Mouse (Mus musculus) v-Abl transformed pro-B cells (cell line): ENCODE results near the gene Slc24a4.

Experiments used
- in situ Hi-C, 2 experiments: fragments of 400-800 bp; cut with MboI; formaldehyde crosslinking; loops; one replicate each; pipeline ENCODE4 v1.15.1; 2025; ENCODE audit not compliant: unreplicated experiment in 2 of 2

The Slc24a4 gene

GRCm38 (mm10) chr12:102282763-102283482, 154.4 kb downstream of the Slc24a4 start, which contains the start of gene Rin3:
Gene Rin3, plus strand, starts transcription at chr12:102283048.
- in situ Hi-C loops = loop anchor here in 1 of 2 experiments (5.0 kb wide), 1 partner anchor 99 kb away; no protein-coding TSS in a partner anchor

GRCm38 (mm10) chr12:102283483-102284266, 155.1 kb downstream of the Slc24a4 start:
- in situ Hi-C loops = loop anchor here in 1 of 2 experiments (5.0 kb wide), 1 partner anchor 99 kb away; no protein-coding TSS in a partner anchor

GRCm38 (mm10) chr12:102284267-102284610, 155.7 kb downstream of the Slc24a4 start:
- in situ Hi-C loops = loop anchor here in 1 of 2 experiments (5.0 kb wide), 1 partner anchor 98 kb away; no protein-coding TSS in a partner anchor

- in situ Hi-C loops = loop anchor here in 1 of 2 experiments (5.0 kb wide), 1 partner anchor 98 kb away; no protein-coding TSS in a partner anchor
Observed at GRCm38 (mm10) chr12:102284618-102285159, 156.2 kb downstream of the Slc24a4 start.

- in situ Hi-C loops = no loop called here
Observed at GRCm38 (mm10) chr12:102285318-102285717, 156.8 kb downstream of the Slc24a4 start.

GRCm38 (mm10) chr12:102285779-102286178, 157.2 kb downstream of the Slc24a4 start:
- in situ Hi-C loops = no loop called here

GRCm38 (mm10) chr12:102286681-102287414, 158.3 kb downstream of the Slc24a4 start:
- in situ Hi-C loops = no loop called here

GRCm38 (mm10) chr12:102287904-102288602, 159.5 kb downstream of the Slc24a4 start:
- in situ Hi-C loops = no loop called here

- in situ Hi-C loops = no loop called here
Observed at GRCm38 (mm10) chr12:102288846-102289245, 160.3 kb downstream of the Slc24a4 start.

GRCm38 (mm10) chr12:102289568-102289967, 161.0 kb downstream of the Slc24a4 start:
- in situ Hi-C loops = no loop called here

GRCm38 (mm10) chr12:102290662-102291061, 162.1 kb downstream of the Slc24a4 start:
- in situ Hi-C loops = no loop called here

GRCm38 (mm10) chr12:102291686-102292085, 163.2 kb downstream of the Slc24a4 start:
- in situ Hi-C loops = no loop called here

- in situ Hi-C loops = no loop called here
Observed at GRCm38 (mm10) chr12:102292501-102293215, 164.1 kb downstream of the Slc24a4 start.

- in situ Hi-C loops = no loop called here
Observed at GRCm38 (mm10) chr12:102294634-102295033, 166.1 kb downstream of the Slc24a4 start.

GRCm38 (mm10) chr12:102295230-102295629, 166.7 kb downstream of the Slc24a4 start:
- in situ Hi-C loops = no loop called here

GRCm38 (mm10) chr12:102295662-102296061, 167.1 kb downstream of the Slc24a4 start:
- in situ Hi-C loops = no loop called here

- in situ Hi-C loops = no loop called here
Observed at GRCm38 (mm10) chr12:102296361-102296760, 167.8 kb downstream of the Slc24a4 start.

GRCm38 (mm10) chr12:102296967-102297366, 168.4 kb downstream of the Slc24a4 start:
- in situ Hi-C loops = no loop called here

GRCm38 (mm10) chr12:102299209-102299608, 170.7 kb downstream of the Slc24a4 start:
- in situ Hi-C loops = no loop called here
